Mouse (Mus musculus): Measurements from ENCODE around the gene Nedd9. TPM values are rescaled to one million over a fixed set of nuclear protein-coding genes. Genes with fewer than 3 reads are reported as not detected.

The Nedd9 gene
- total RNA-seq, 1 experiment = 4.4 TPM

GRCm38 (mm10) chr13:41375696-41376095 lies 111.5 kb downstream of the Nedd9 start:
- H3K27ac ChIP-seq (ENCODE audit: insufficient read depth, low read depth, low read length, poor library complexity, severe bottlenecking) = no peak overlapping the region
- DNase-seq (ENCODE audit: low read depth, low spot score) = no peak
- H3K4me1 ChIP-seq (ENCODE audit: control insufficient read depth in 2 of 2, insufficient read depth in 2 of 2, low read length in 2 of 2, poor library complexity in 1 of 2) = no peaks in the 10 kb centered on the region
- no peaks in the 10 kb centered on the region for H3K9me3 ChIP-seq (ENCODE audit: control insufficient read depth, insufficient read depth, low read depth, low read length)
- no peak for TF ChIP-seq ZNF384 (IDR thresholded peaks at IDR 0.05; ENCODE audit: low read depth, low read length)
- TF ChIP-seq MAFK (IDR thresholded peaks at IDR 0.05; ENCODE audit: insufficient read depth, low read depth, low read length) = no peak
- no peak overlapping the region for H3K9ac ChIP-seq (ENCODE audit: insufficient read depth, low read depth, low read length, poor library complexity, severe bottlenecking)
- in situ Hi-C loops (cut with MboI; ENCODE audit: low sequenced_read_pairs in 2 of 2, unreplicated experiment in 2 of 2) = no loop called here
- H3K4me3 ChIP-seq (ENCODE audit: insufficient read depth in 1 of 2, low read depth in 1 of 2, low read length in 2 of 2, poor library complexity in 1 of 2, severe bottlenecking in 1 of 2) = no peak overlapping the region
- no peaks in the 10 kb centered on the region for H3K36me3 ChIP-seq (ENCODE audit: control insufficient read depth, insufficient read depth, low read length, poor library complexity, severe bottlenecking)

- TF ChIP-seq CHD2 (IDR thresholded peaks at IDR 0.05; ENCODE audit: low read depth, low read length) (no peak), MAFK (IDR thresholded peaks at IDR 0.05; ENCODE audit: insufficient read depth, low read depth, low read length) (no peak), ZNF384 (IDR thresholded peaks at IDR 0.05; ENCODE audit: low read depth, low read length) (no peak), ZC3H11A (IDR thresholded peaks at IDR 0.05; ENCODE audit: borderline replicate concordance, low read depth, low read length) (no peak), HCFC1 (IDR thresholded peaks at IDR 0.05; ENCODE audit: borderline replicate concordance, insufficient read depth, low read length) (no peak)
- Histone ChIP-seq H3K9me3 (ENCODE audit: control insufficient read depth, insufficient read depth, low read depth, low read length) (no peaks in the 10 kb centered on the region), H3K27ac (ENCODE audit: insufficient read depth, low read depth, low read length, poor library complexity, severe bottlenecking) (no peak overlapping the region), H3K36me3 (ENCODE audit: control insufficient read depth, insufficient read depth, low read length, poor library complexity, severe bottlenecking) (no peaks in the 10 kb centered on the region), H3K4me1 (ENCODE audit: control insufficient read depth in 2 of 2, insufficient read depth in 2 of 2, low read length in 2 of 2, poor library complexity in 1 of 2) (no peaks in the 10 kb centered on the region), H3K4me3 (ENCODE audit: insufficient read depth in 1 of 2, low read depth in 1 of 2, low read length in 2 of 2, poor library complexity in 1 of 2, severe bottlenecking in 1 of 2) (no peak overlapping the region), H3K9ac (ENCODE audit: insufficient read depth, low read depth, low read length, poor library complexity, severe bottlenecking) (no peak overlapping the region)
- DNase-seq (ENCODE audit: low read depth, low spot score) = no peak
- in situ Hi-C loops (cut with MboI; ENCODE audit: low sequenced_read_pairs in 2 of 2, unreplicated experiment in 2 of 2) = no loop called here
These were observed 112.3 kb downstream of the Nedd9 start for GRCm38 (mm10) chr13:41374886-41375285.

GRCm38 (mm10) chr13:41372555-41373460 lies 114.4 kb downstream of the Nedd9 start:
- TF ChIP-seq ZC3H11A (IDR thresholded peaks at IDR 0.05; ENCODE audit: borderline replicate concordance, low read depth, low read length) (no peak), ZNF384 (IDR thresholded peaks at IDR 0.05; ENCODE audit: low read depth, low read length) (no peak), MAFK (IDR thresholded peaks at IDR 0.05; ENCODE audit: insufficient read depth, low read depth, low read length) (no peak), CHD2 (IDR thresholded peaks at IDR 0.05; ENCODE audit: low read depth, low read length) (no peak)
- no peak for DNase-seq (ENCODE audit: low read depth, low spot score)
- H3K36me3 ChIP-seq (ENCODE audit: control insufficient read depth, insufficient read depth, low read length, poor library complexity, severe bottlenecking) = no peaks in the 10 kb centered on the region
- in situ Hi-C loops (cut with MboI; ENCODE audit: low sequenced_read_pairs in 2 of 2, unreplicated experiment in 2 of 2) = no loop called here
- H3K9me3 ChIP-seq (ENCODE audit: control insufficient read depth, insufficient read depth, low read depth, low read length) = no peaks in the 10 kb centered on the region
- no peak overlapping the region for H3K9ac ChIP-seq (ENCODE audit: insufficient read depth, low read depth, low read length, poor library complexity, severe bottlenecking)
- H3K27ac ChIP-seq (ENCODE audit: insufficient read depth, low read depth, low read length, poor library complexity, severe bottlenecking) = no peak overlapping the region
- H3K4me3 ChIP-seq (ENCODE audit: insufficient read depth in 1 of 2, low read depth in 1 of 2, low read length in 2 of 2, poor library complexity in 1 of 2, severe bottlenecking in 1 of 2) = no peak overlapping the region
- H3K4me1 ChIP-seq (ENCODE audit: control insufficient read depth in 2 of 2, insufficient read depth in 2 of 2, low read length in 2 of 2, poor library complexity in 1 of 2) = no peaks in the 10 kb centered on the region

DNA sequence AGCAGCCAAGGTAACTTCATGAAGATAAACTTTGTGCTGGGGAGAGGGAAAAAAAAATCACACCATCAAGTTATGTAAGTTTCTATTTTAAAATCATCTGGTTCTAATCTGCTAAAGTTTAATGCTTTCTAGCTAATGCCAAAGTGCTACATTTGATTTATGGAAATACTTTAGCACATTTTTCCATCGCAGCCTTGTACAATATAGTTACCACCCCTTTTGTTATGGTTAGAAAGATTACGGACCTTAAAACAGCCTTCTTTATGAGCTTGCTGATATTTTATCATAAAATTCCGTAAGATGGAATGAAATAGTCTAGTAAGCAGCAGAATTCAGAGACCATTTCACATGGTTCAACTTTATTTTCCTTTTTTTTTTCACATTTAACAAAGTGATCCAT lies 115.6 kb downstream of the Nedd9 start:
- TF ChIP-seq ZC3H11A (IDR thresholded peaks at IDR 0.05; ENCODE audit: borderline replicate concordance, low read depth, low read length) (no peak), ZNF384 (IDR thresholded peaks at IDR 0.05; ENCODE audit: low read depth, low read length) (no peak), HCFC1 (IDR thresholded peaks at IDR 0.05; ENCODE audit: borderline replicate concordance, insufficient read depth, low read length) (no peak), MAFK (IDR thresholded peaks at IDR 0.05; ENCODE audit: insufficient read depth, low read depth, low read length) (no peak)
- H3K4me1 ChIP-seq (ENCODE audit: control insufficient read depth in 2 of 2, insufficient read depth in 2 of 2, low read length in 2 of 2, poor library complexity in 1 of 2) = no peaks in the 10 kb centered on the region
- no peaks in the 10 kb centered on the region for H3K36me3 ChIP-seq (ENCODE audit: control insufficient read depth, insufficient read depth, low read length, poor library complexity, severe bottlenecking)
- H3K9me3 ChIP-seq (ENCODE audit: control insufficient read depth, insufficient read depth, low read depth, low read length) = no peaks in the 10 kb centered on the region
- DNase-seq (ENCODE audit: low read depth, low spot score) = no peak
- H3K27ac ChIP-seq (ENCODE audit: insufficient read depth, low read depth, low read length, poor library complexity, severe bottlenecking) = no peak overlapping the region
- no peak overlapping the region for H3K4me3 ChIP-seq (ENCODE audit: insufficient read depth in 1 of 2, low read depth in 1 of 2, low read length in 2 of 2, poor library complexity in 1 of 2, severe bottlenecking in 1 of 2)
- no peak overlapping the region for H3K9ac ChIP-seq (ENCODE audit: insufficient read depth, low read depth, low read length, poor library complexity, severe bottlenecking)
- in situ Hi-C loops (cut with MboI; ENCODE audit: low sequenced_read_pairs in 2 of 2, unreplicated experiment in 2 of 2) = no loop called here

DNA sequence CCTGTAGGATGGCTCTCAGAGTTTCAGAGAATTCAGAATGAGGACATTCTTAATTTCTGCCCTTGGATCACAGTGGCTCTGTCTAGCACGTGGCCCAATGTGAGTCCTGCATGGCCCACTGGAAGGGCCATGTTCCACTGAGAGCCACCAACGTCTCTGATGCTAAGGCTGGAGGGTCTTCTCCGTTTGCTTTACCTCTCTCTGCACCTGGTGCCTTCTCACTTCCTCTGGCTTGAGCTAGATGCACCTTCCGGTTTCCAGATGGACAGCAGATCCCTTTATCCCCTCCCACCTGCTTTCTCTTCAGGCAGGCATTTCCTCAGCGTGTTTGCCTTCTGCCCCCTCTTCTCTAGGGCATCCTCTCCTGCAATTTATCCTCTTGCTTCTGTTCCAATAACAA lies 118.5 kb downstream of the Nedd9 start:
- Histone ChIP-seq H3K9ac (ENCODE audit: insufficient read depth, low read depth, low read length, poor library complexity, severe bottlenecking) (no peak overlapping the region), H3K36me3 (ENCODE audit: control insufficient read depth, insufficient read depth, low read length, poor library complexity, severe bottlenecking) (no peaks in the 10 kb centered on the region), H3K9me3 (ENCODE audit: control insufficient read depth, insufficient read depth, low read depth, low read length) (no peaks in the 10 kb centered on the region), H3K4me1 (ENCODE audit: control insufficient read depth in 2 of 2, insufficient read depth in 2 of 2, low read length in 2 of 2, poor library complexity in 1 of 2) (no peaks in the 10 kb centered on the region), H3K4me3 (ENCODE audit: insufficient read depth in 1 of 2, low read depth in 1 of 2, low read length in 2 of 2, poor library complexity in 1 of 2, severe bottlenecking in 1 of 2) (no peak overlapping the region), H3K27ac (ENCODE audit: insufficient read depth, low read depth, low read length, poor library complexity, severe bottlenecking) (no peak overlapping the region)
- DNase-seq (ENCODE audit: low read depth, low spot score) = no peak
- in situ Hi-C loops (cut with MboI; ENCODE audit: low sequenced_read_pairs in 2 of 2, unreplicated experiment in 2 of 2) = no loop called here
- TF ChIP-seq MAFK (IDR thresholded peaks at IDR 0.05; ENCODE audit: insufficient read depth, low read depth, low read length) = no peak
- no peak for TF ChIP-seq HCFC1 (IDR thresholded peaks at IDR 0.05; ENCODE audit: borderline replicate concordance, insufficient read depth, low read length)
- no peak for TF ChIP-seq CHD2 (IDR thresholded peaks at IDR 0.05; ENCODE audit: low read depth, low read length)
- no peak for TF ChIP-seq ZC3H11A (IDR thresholded peaks at IDR 0.05; ENCODE audit: borderline replicate concordance, low read depth, low read length)
- TF ChIP-seq ZNF384 (IDR thresholded peaks at IDR 0.05; ENCODE audit: low read depth, low read length) = no peak

Data from ES-E14 (cell line).